Mouse (Mus musculus): ENCODE measurements at regions not wholly inside any gene's neighbourhood (a gene's known extent, or its start where the extent isn't known, plus 50 kb on each side); places are given as distances from the start of the nearest gene placed in this dataset.
A peak's percentile ranks its signal among the peaks of the same experiment; 100 is the strongest.

GRCm38 (mm10) chr11:51911481-51911880 is 54.0 kb upstream of the Jade2 start:
- H3K9ac ChIP-seq, result no peak overlapping the region
- H3K4me1 ChIP-seq (replicated peaks), result peaks cover 10% of the 10 kb centered on the region; the same call in 1 of the 2 replicates
- no peaks in the 10 kb centered on the region for H3K36me3 ChIP-seq
- no peak overlapping the region for H3K27ac ChIP-seq (replicated peaks)
- ATAC-seq (ENCODE audit: low FRiP score, low read depth), result no peak
- 85% methylated on average over 3 of the region's 3 CpGs for WGBS
- no peaks in the 10 kb centered on the region for H3K9me3 ChIP-seq
- no peaks in the 10 kb centered on the region for H3K27me3 ChIP-seq
- no peak overlapping the region for H3K4me3 ChIP-seq
- no peak overlapping the region for H3K4me2 ChIP-seq

GRCm38 (mm10) chr11:51915656-51916032 is 51.8 kb upstream of the Cdkn2aipnl start:
- Histone ChIP-seq H3K9me3 (no peaks in the 10 kb centered on the region), H3K4me2 (peak overlapping the region; percentile 53), H3K36me3 (no peaks in the 10 kb centered on the region), H3K4me1 (replicated peaks) (peaks cover 13% of the 10 kb centered on the region; the same call in 1 of the 2 replicates), H3K4me3 (peak overlapping the region; percentile 19; the same call in 1 of the 2 replicates), H3K27me3 (no peaks in the 10 kb centered on the region), H3K9ac (no peak overlapping the region), H3K27ac (replicated peaks) (no peak overlapping the region)
- WGBS, result 16% methylated on average over 8 of the region's 8 CpGs
- ATAC-seq (ENCODE audit: low FRiP score, low read depth), result no peak

GRCm38 (mm10) chr11:51916033-51916929 is 51.2 kb upstream of the Cdkn2aipnl start:
- ATAC-seq (ENCODE audit: low FRiP score, low read depth), result peak; percentile 79; the same call in 1 of the 2 replicates
- Histone ChIP-seq H3K9ac (peak overlapping the region; percentile 11; the same call in 1 of the 2 replicates), H3K36me3 (no peaks in the 10 kb centered on the region), H3K9me3 (no peaks in the 10 kb centered on the region), H3K4me1 (replicated peaks) (peaks cover 13% of the 10 kb centered on the region; the same call in 1 of the 2 replicates), H3K4me2 (peak overlapping the region; percentile 53), H3K27me3 (no peaks in the 10 kb centered on the region), H3K27ac (replicated peaks) (peak overlapping the region; percentile 61), H3K4me3 (peak overlapping the region; percentile 19)
- under 1% methylated on average over 29 of the region's 29 CpGs for WGBS

Data from hindbrain, embryonic 15.5 days (tissue).